In genomic region chr10:79984871-79985270, GRCm38 (mm10) we compare ENCODE assay signal across 8 mouse cellular contexts. TPM values are rescaled to one million over a fixed set of nuclear protein-coding genes. Genes with fewer than 3 reads are reported as not detected.
A peak's percentile ranks its signal among the peaks of the same experiment; 100 is the strongest.
DNase-seq lines count a peak whose midpoint lies in the region; ATAC-seq lines count a peak whose summit lies in the region.

No protein-coding gene starts in this region.

- H3K36me3 ChIP-seq in hindbrain, embryonic 16.5 days (ENCODE audit: control insufficient read depth, insufficient read depth, low read length), result no peaks in the 10 kb centered on the region
- H3K36me3 ChIP-seq in macrophage (ENCODE audit: inconsistent target), result peaks cover under 1% of the 10 kb centered on the region; the same call in 1 of the 2 replicates

- H3K27me3 ChIP-seq in hindbrain, embryonic 16.5 days (replicated peaks; ENCODE audit: control insufficient read depth, insufficient read depth, low read length), result peaks cover 22% of the 10 kb centered on the region

- peak overlapping the region; percentile 80 for H3K4me3 ChIP-seq in hindbrain, embryonic 16.5 days (ENCODE audit: low read length)
- peak overlapping the region; percentile 55 for H3K4me3 ChIP-seq in macrophage (ENCODE audit: inconsistent target)

- peak overlapping the region; percentile 98 for H3K4me2 ChIP-seq in hindbrain, embryonic 16.5 days (ENCODE audit: low read length)

- no peaks in the 10 kb centered on the region for H3K9me3 ChIP-seq in hindbrain, embryonic 16.5 days (ENCODE audit: control insufficient read depth, low read length)

- peaks cover 40% of the 10 kb centered on the region for H3K79me2 ChIP-seq in macrophage (ENCODE audit: inconsistent target)

- H3K4me1 ChIP-seq in hindbrain, embryonic 16.5 days (ENCODE audit: control insufficient read depth, insufficient read depth, low read depth, low read length), result peaks cover 31% of the 10 kb centered on the region

- H3K27ac ChIP-seq in hindbrain, embryonic 16.5 days (ENCODE audit: low read depth, low read length), result peak overlapping the region; percentile 94
- H3K27ac ChIP-seq in macrophage, result peak overlapping the region; percentile 93

- H3K9ac ChIP-seq in hindbrain, embryonic 16.5 days (ENCODE audit: low read depth, low read length), result peak overlapping the region; percentile 93

- peak; percentile 94 for DNase-seq in WW6 (ENCODE audit: low read depth, low spot score)
- peak; percentile 60 to 88 for DNase-seq in cerebellum, postnatal 4 days (ENCODE audit: low spot score in 2 of 2)
- peak; percentile 98 for DNase-seq in gastrocnemius, adult 18-20 months (ENCODE audit: low spot score)
- peak; percentile 89 to 96 for DNase-seq in left cerebral cortex, adult 18-20 months (ENCODE audit: low spot score in 2 of 2)
- peak; percentile 98 for DNase-seq in right cerebral cortex, adult 18-20 months
- peak; percentile 78 for DNase-seq in urinary bladder, postnatal 10 days (ENCODE audit: low spot score)

- under 1% methylated on average over 22 of the region's 22 CpGs for WGBS in hindbrain, embryonic 16.5 days
- WGBS in macrophage (ENCODE audit: missing documents), result under 1% methylated on average over 20 of the region's 22 CpGs

- ATAC-seq in hindbrain, embryonic 16.5 days, result peak; percentile 94

RNA-seq across cellular contexts. Expression of gene Tmem259, which starts 0.7 kb away (rescaled TPM):
- 10 to 100 TPM; 68.7 to 84.2 TPM for total RNA-seq in gastrocnemius, adult 18-20 months (2021)
- polyA plus RNA-seq in hindbrain, embryonic 16.5 days (2015; fragmentation: Nextera tagmentation; extraction: Ambion mirVana), result 11.7 and 17.4 TPM in 2 replicates
- 100 to 1,000 TPM; 112 to 113 TPM for total RNA-seq in left cerebral cortex, adult 18-20 months (2021)
- 100 to 1,000 TPM in 21 of 26 experiments, 10 to 100 TPM in 5; 84.6 to 188 (median 132) TPM for total RNA-seq in macrophage (2018; cell fraction: chromatin; rRNA removed)
- 10 to 100 TPM; 33.9 to 69.6 (median 55.1) TPM for total RNA-seq in macrophage (2018; cell fraction: cytosol; rRNA removed)
- 100 to 1,000 TPM in 19 of 26 experiments, 10 to 100 TPM in 7; 57.2 to 171 (median 117) TPM for total RNA-seq in macrophage (2018; cell fraction: nucleus; rRNA removed)
- 37.3 to 67.6 TPM (median 52.3 TPM) in 3 replicates for polyA plus RNA-seq in macrophage (2018)

RNA-seq across cellular contexts. Expression of gene Cnn2, which starts 3.5 kb away (rescaled TPM):
- total RNA-seq in gastrocnemius, adult 18-20 months (2021), result 10 to 100 TPM in 1 of 2 experiments, 1 to 10 TPM in 1; 5.2 to 10.5 TPM
- 30.5 and 38.9 TPM in 2 replicates for polyA plus RNA-seq in hindbrain, embryonic 16.5 days (2015; fragmentation: Nextera tagmentation; extraction: Ambion mirVana)
- 1 to 10 TPM; 6.7 to 8.0 TPM for total RNA-seq in left cerebral cortex, adult 18-20 months (2021)
- total RNA-seq in macrophage (2018; cell fraction: chromatin; rRNA removed), result 10 to 100 TPM in 1 of 26 experiments, 1 to 10 TPM in 15, under 1 TPM in 10; 0.44 to 23.6 (median 1.4) TPM
- 1 to 10 TPM; 2.0 to 8.6 (median 4.4) TPM for total RNA-seq in macrophage (2018; cell fraction: cytosol; rRNA removed)
- total RNA-seq in macrophage (2018; cell fraction: nucleus; rRNA removed), result 1 to 10 TPM in 24 of 26 experiments, under 1 TPM in 2; 0.29 to 5.9 (median 2.2) TPM
- polyA plus RNA-seq in macrophage (2018), result 4.0 to 9.8 TPM (median 4.7 TPM) in 3 replicates

RNA-seq across cellular contexts. Expression of gene Abca7, which starts 11.4 kb away (rescaled TPM):
- 1 to 10 TPM; 6.6 to 7.6 TPM for total RNA-seq in gastrocnemius, adult 18-20 months (2021)
- polyA plus RNA-seq in hindbrain, embryonic 16.5 days (2015; fragmentation: Nextera tagmentation; extraction: Ambion mirVana), result 4.2 and 5.1 TPM in 2 replicates
- 10 to 100 TPM; 13.0 to 13.7 TPM for total RNA-seq in left cerebral cortex, adult 18-20 months (2021)
- total RNA-seq in macrophage (2018; cell fraction: chromatin; rRNA removed), result 10 to 100 TPM; 13.8 to 55.3 (median 40.0) TPM
- 1 to 10 TPM; 2.5 to 9.0 (median 5.6) TPM for total RNA-seq in macrophage (2018; cell fraction: cytosol; rRNA removed)
- total RNA-seq in macrophage (2018; cell fraction: nucleus; rRNA removed), result 10 to 100 TPM in 25 of 26 experiments, 1 to 10 TPM in 1; 8.8 to 34.3 (median 23.0) TPM
- polyA plus RNA-seq in macrophage (2018), result 3.3 to 10.6 TPM (median 4.0 TPM) in 3 replicates

RNA-seq across cellular contexts. Expression of gene Grin3b, which starts 14.4 kb away (rescaled TPM):
- under 1 TPM; 0.32 to 0.59 TPM for total RNA-seq in gastrocnemius, adult 18-20 months (2021)
- polyA plus RNA-seq in hindbrain, embryonic 16.5 days (2015; fragmentation: Nextera tagmentation; extraction: Ambion mirVana), result 0.45 and 0.46 TPM in 2 replicates
- under 1 TPM; 0.14 to 0.16 TPM for total RNA-seq in left cerebral cortex, adult 18-20 months (2021)
- total RNA-seq in macrophage (2018; cell fraction: chromatin; rRNA removed), result under 1 TPM in 6 of 26 experiments, not detected in 20; 0.20 to 0.71 (median 0.55) TPM
- under 1 TPM in 3 of 26 experiments, not detected in 23; 0.10 to 0.13 (median 0.13) TPM for total RNA-seq in macrophage (2018; cell fraction: cytosol; rRNA removed)
- total RNA-seq in macrophage (2018; cell fraction: nucleus; rRNA removed), result under 1 TPM in 5 of 26 experiments, not detected in 21; 0.30 to 0.75 (median 0.35) TPM
- polyA plus RNA-seq in macrophage (2018), result not detected in 3 replicates

RNA-seq across cellular contexts. Expression of gene Wdr18, which starts 24.9 kb away (rescaled TPM):
- total RNA-seq in gastrocnemius, adult 18-20 months (2021), result 10 to 100 TPM; 21.0 to 22.9 TPM
- 97.7 and 102 TPM in 2 replicates for polyA plus RNA-seq in hindbrain, embryonic 16.5 days (2015; fragmentation: Nextera tagmentation; extraction: Ambion mirVana)
- total RNA-seq in left cerebral cortex, adult 18-20 months (2021), result 10 to 100 TPM; 45.3 to 46.5 TPM
- total RNA-seq in macrophage (2018; cell fraction: chromatin; rRNA removed), result 10 to 100 TPM; 10.9 to 87.7 (median 33.0) TPM
- 10 to 100 TPM in 22 of 26 experiments, 1 to 10 TPM in 4; 8.7 to 21.4 (median 14.7) TPM for total RNA-seq in macrophage (2018; cell fraction: cytosol; rRNA removed)
- total RNA-seq in macrophage (2018; cell fraction: nucleus; rRNA removed), result 10 to 100 TPM in 20 of 26 experiments, 1 to 10 TPM in 6; 6.2 to 61.0 (median 13.9) TPM
- polyA plus RNA-seq in macrophage (2018), result 11.4 to 31.4 TPM (median 18.8 TPM) in 3 replicates

Comparison
In these comparisons a context has a peak if more than half of its experiments do, and no peak if none do; other contexts are left out.
1. Peak in every context shown above with its lines: DNase-seq, ATAC-seq, H3K4me3 ChIP-seq and H3K27ac ChIP-seq.